Mouse (Mus musculus) brain, adult 2 months (tissue): ENCODE results near the gene Slc7a11.

Experiments
- DNase-seq: peaks from one replicate; pipeline ENCODE4 v3.0.0; 2011; ENCODE audit warnings: low read depth, low spot score

The Slc7a11 gene

DNA sequence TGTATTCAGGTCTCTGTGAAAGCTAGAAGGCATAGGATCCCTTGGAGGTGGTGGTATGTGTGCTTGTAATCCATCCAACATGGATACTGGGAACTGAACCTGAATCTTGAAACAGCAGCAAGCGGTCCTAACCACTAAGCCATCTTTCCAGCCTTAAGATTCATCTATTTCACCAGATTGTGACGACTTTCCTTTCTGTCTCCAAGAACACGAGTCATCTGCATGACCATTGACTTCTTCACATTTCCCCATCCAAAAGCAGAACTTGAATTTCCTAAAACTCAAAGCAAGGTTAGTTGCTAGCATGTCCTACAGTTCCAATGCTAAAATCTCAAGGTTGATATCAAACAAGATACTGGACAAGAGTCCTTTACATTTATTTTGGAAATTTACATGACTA is 37.5 kb downstream of the Slc7a11 start:
- DNase-seq = peak; percentile 11

DNA sequence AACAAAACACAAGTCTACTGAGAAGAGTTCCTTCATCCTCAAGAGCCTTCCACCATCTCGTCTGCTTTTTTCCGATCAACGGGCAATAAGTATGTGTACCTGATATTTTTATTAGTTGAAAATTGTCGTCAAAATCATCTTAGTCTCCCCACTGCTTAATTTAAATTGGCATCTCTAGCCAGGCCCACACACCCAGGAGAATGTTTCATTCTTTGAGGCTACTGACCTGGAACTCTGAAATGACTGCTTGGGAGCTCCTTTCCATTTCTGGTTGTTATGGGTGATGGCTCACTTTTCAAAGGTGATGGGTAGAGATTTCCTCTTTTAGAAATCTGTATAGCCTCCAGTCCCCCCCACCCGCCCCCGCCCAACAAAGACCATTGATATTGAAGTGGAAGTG is 54.6 kb downstream of the Slc7a11 start:
- no peak for DNase-seq

- DNase-seq = no peak
Observed at GRCm38 (mm10) chr3:50388288-50388687, 55.1 kb downstream of the Slc7a11 start.

- DNase-seq = no peak
Observed at GRCm38 (mm10) chr3:50387280-50387679, 56.1 kb downstream of the Slc7a11 start.

GRCm38 (mm10) chr3:50386561-50387221 is 56.7 kb downstream of the Slc7a11 start:
- DNase-seq = no peak

DNA sequence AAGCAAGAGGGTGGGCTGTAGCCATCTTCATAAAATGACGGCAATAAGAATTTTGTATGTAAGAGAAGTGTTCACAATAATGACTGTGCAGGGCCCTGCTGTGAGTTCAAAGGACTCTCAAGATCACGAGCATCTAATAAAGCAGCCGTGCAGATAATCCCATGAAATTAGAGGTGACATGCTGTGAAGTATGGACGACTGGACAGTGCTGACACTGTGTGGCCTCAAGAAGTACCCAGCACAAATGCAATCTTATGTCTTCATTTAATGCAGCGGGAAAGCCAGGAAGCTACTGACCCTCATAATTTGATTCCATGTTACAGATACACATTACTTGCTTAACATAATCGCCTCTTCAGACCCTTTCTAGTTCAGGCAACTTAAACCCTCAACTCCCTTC is 57.3 kb downstream of the Slc7a11 start:
- no peak for DNase-seq

- peak; percentile 17 for DNase-seq
Observed at GRCm38 (mm10) chr3:50382729-50383128, 60.7 kb downstream of the Slc7a11 start.

GRCm38 (mm10) chr3:50381861-50382693 is 61.3 kb downstream of the Slc7a11 start:
- no peak for DNase-seq

GRCm38 (mm10) chr3:50381160-50381860 is 62.1 kb downstream of the Slc7a11 start:
- peak; percentile 92 for DNase-seq

- no peak for DNase-seq
Observed at GRCm38 (mm10) chr3:50379942-50380341, 63.5 kb downstream of the Slc7a11 start.

DNA sequence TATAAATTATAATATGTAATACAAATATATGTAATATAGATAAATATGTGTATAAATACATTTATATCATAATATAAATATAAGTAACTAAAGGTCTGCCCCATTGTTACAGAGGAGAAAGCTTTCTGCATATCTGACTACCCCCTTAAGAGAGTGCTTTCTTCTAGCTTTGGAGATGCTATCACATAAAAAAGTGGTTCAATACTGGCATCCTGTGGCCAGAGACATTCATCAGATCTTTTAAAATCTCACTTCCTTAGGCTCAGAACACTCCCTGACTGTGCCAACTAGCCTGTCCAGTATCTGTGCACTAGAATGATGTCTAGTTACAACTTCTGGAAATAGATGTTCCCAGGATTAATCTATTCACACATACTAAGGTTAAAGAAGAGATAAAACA is 67.9 kb downstream of the Slc7a11 start:
- DNase-seq = peak; percentile 9

DNA sequence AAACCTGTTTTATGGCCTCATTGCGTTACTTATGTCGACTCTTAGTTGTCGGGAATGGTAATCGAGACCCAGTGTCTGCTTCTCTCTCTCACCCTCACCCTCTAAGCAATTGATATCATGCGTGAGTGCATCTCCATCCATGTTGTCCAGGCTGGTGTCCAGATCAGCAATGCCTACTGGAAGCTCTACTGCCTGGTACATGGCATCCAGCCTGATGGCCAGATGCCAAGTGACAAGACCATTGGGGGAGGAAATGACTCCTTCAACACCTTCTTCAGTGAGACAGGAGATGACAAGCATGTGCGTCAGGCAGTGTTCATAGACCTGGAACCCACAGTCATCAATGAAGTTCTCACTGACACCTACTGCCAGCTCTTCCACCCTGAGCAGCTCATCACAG is 73.6 kb downstream of the Slc7a11 start:
- DNase-seq = no peak

- no peak for DNase-seq
Observed at GRCm38 (mm10) chr3:50367175-50367574, 76.2 kb downstream of the Slc7a11 start.

DNA sequence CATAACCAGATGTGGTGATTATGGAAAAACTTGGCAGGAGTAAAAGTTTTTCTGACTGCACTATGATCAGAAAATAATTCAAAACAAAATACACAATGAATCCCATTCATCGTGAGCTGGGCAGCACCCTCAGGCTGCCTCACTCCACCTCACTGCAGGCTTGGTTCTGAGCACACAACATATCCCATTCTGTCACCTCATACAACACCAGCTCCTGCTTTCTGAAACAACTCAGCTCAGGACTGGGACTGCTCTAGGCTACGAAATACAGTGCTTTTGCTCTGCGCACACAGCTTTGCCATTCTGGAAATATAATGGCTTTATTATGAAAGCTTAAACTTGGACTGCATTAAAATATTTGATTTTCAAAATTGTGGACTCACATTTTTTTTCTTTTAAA is 79.8 kb downstream of the Slc7a11 start:
- DNase-seq = peak; percentile 4

- DNase-seq = no peak
Observed at GRCm38 (mm10) chr3:50347081-50347480, 96.3 kb downstream of the Slc7a11 start.

DNA sequence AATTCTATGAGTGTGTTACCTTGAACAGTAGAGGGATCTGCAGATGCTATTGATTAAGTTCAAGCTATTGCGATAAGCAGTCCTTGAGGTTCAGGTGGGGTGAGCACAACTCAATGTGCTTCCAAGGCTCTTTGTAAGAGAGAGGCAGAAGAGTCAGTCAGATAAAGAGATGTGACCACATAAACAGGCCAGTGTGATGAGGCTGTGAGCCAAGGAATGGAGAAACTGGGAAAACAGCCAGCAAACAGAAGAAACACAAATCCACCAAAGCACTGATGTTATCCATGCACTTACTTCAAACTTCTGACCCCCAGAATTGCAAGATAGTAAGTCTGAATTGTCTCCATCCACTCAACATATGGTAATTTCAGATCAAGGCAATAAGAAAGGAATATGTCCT is 99.0 kb downstream of the Slc7a11 start:
- DNase-seq = peak; percentile 4

GRCm38 (mm10) chr3:50324524-50324923 is 118.9 kb downstream of the Slc7a11 start:
- peak; percentile 2 for DNase-seq

DNA sequence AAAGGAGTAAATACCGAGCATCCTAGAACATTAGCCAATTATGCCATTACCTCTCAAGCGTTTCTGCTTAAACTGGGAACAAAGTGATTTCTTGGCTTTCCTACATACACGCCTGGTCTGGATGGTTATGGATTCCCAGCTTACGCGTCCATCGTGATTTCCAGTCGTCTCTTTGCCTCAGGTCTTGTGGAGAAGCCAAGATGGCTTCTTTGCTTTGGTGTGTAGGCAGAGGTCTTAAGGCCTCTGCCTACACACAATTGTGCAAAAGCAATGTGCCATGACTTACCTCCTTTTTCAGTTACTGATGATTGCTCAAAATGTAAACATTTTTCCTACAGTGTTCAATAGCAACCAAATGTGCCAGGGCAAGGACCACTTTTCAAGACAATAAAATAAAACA is 119.5 kb downstream of the Slc7a11 start:
- DNase-seq = peak; percentile 1

DNA sequence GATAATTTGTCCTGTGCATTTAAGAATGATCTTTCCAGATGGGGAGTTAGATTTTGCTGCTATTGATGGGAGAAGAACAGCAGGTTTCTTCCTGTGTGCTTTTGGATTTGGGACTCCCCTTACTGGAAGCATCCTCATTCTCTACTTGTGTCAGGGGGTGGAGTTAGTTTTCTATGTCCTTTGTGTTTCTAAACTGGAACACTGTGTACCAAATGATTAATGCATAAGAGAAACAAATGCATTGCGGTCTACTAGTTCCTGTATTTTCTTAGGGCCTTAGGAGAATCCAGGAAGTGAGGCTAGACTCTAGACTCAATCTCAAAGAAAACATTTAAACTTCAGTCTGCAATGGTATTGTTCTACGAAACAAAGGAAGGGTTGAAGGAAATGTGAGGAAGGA is 122.6 kb downstream of the Slc7a11 start:
- no peak for DNase-seq

DNA sequence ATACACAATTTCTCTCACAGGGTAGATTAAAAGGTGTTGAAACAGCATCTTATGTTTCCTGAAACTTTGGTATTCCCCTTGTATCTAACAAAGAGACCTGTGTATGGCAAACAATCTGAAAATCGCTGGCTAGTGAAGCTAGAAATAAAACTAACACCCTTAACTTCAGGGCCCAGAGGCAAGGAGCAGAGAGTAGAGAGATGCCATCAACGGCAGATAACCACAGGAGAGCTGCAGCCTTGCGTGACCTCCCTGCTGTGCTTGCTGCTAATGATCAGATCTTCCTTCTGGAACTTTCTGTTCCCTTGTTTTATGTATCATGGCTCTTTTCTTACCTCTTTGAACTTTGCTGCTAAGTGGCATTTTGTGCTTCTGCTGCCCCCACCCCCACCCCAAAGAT is 125.3 kb downstream of the Slc7a11 start:
- DNase-seq = no peak

GRCm38 (mm10) chr3:50313816-50314215 is 129.6 kb downstream of the Slc7a11 start:
- DNase-seq = no peak
